Mouse (Mus musculus): ENCODE measurements around the gene Gm13271.

DNA sequence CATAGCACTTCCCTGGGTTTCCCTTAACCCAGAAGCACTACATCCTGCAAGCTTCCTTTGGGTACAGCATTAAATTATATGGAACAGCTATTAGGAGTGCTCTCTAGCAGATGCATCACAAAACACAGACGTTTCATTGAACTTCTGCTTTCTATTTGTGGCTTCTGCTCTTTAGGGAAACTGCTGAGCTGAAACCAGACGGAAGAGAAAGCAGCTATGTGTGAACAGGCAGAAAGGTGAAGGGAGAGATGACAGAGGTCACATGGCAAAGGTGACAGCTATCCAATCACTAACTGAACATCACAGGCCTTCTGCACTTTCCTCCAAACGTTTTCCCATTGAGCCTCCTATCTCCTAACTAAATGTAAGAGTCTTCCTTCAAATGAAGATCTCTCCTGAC is 48.7 kb upstream of the Gm13271 start:
- TF ChIP-seq CTCF (IDR thresholded peaks at IDR 0.05; ENCODE audit: extremely low read depth, insufficient read length, insufficient replicate concordance, low read depth, low read length) (no peak), POLR2A (IDR thresholded peaks at IDR 0.05; ENCODE audit: low read depth, low read length) (no peak)
